Mouse (Mus musculus) ES-E14 (cell line): ENCODE data around the gene Apoo.
"Not testable (repeated sequence)": the region's sequence is repeated elsewhere in the genome, so short reads cannot be mapped to it uniquely, and the experiment has no call there.

Experiments
- CHD2 ChIP-seq: IDR thresholded peaks from 2 replicates; pipeline ENCODE4 v1.6.1; 2014; ENCODE audit warnings: mild to moderate bottlenecking, low read depth, low read length, inconsistent platforms
- MAFK ChIP-seq: IDR thresholded peaks from 2 replicates; pipeline ENCODE4 v1.6.1; 2014; ENCODE audit warnings: mild to moderate bottlenecking, low read depth, low read length, inconsistent platforms; ENCODE audit not compliant: insufficient read depth

GRCm38 (mm10) chrX:94446021-94446420 lies 79.1 kb downstream of the Apoo start:
- TF ChIP-seq MAFK, CHD2: not testable (repeated sequence)
